Mouse (Mus musculus) adrenal gland, postnatal 36 days (tissue): ENCODE measurements around the gene B3gat2. TPM values are rescaled to one million over a fixed set of nuclear protein-coding genes. Genes with fewer than 3 reads are reported as not detected.

Experiments used
- DNase-seq, 2 experiments: peaks; one replicate each; pipeline ENCODE4 v3.0.0; 2021; ENCODE audit warnings: mixed read lengths in 1 of 2
- long read RNA-seq, 2 experiments: library from polyadenylated mRNA; stranded (forward); transcript quantifications; one replicate each; pipeline ENCODE4 v2.0.0; 2021; ENCODE audit warnings: borderline sequencing depth in 2 of 2
- total RNA-seq, 2 experiments: library from RNA; stranded (reverse); gene quantifications; 2 replicates each; pipeline ENCODE4 v1.2.3; 2021

B3gat2 gene
- total RNA-seq, result not detected
- long read RNA-seq, experiment 1, result 0 reads
- long read RNA-seq, experiment 2, result 0 reads

- peak; percentile 7 to 8 for DNase-seq
Measured at GRCm38 (mm10) chr1:23761502-23762135, at the start of gene B3gat2. Gene B3gat2 (plus strand): TSS chr1:23761753.

GRCm38 (mm10) chr1:23720326-23720725, 41.2 kb upstream of the B3gat2 start:
- DNase-seq, result no peak

- no peak for DNase-seq
Measured at GRCm38 (mm10) chr1:23721036-23721435, 40.5 kb upstream of the B3gat2 start.

GRCm38 (mm10) chr1:23722469-23723372, 38.8 kb upstream of the B3gat2 start:
- no peak for DNase-seq

- no peak for DNase-seq
Measured at GRCm38 (mm10) chr1:23731324-23731723, 30.2 kb upstream of the B3gat2 start.

- DNase-seq, result no peak
Measured at GRCm38 (mm10) chr1:23750864-23751532, 10.6 kb upstream of the B3gat2 start.

- no peak for DNase-seq
Measured at GRCm38 (mm10) chr1:23753091-23753490, 8.5 kb upstream of the B3gat2 start.

- DNase-seq, result no peak
Measured at GRCm38 (mm10) chr1:23753591-23753990, 8.0 kb upstream of the B3gat2 start.

- no peak for DNase-seq
Measured at GRCm38 (mm10) chr1:23754340-23754739, 7.2 kb upstream of the B3gat2 start.

GRCm38 (mm10) chr1:23754967-23755366, 6.6 kb upstream of the B3gat2 start:
- DNase-seq, result no peak

GRCm38 (mm10) chr1:23762136-23762687, 659 bp downstream of the B3gat2 start:
- peak; percentile 13 to 25 for DNase-seq

- peak; percentile 92 for DNase-seq
Measured at GRCm38 (mm10) chr1:23762782-23763630, 1.5 kb downstream of the B3gat2 start.

- DNase-seq, result no peak
Measured at GRCm38 (mm10) chr1:23763726-23764125, 2.2 kb downstream of the B3gat2 start.

- DNase-seq, result no peak
Measured at GRCm38 (mm10) chr1:23764710-23765109, 3.2 kb downstream of the B3gat2 start.

- no peak for DNase-seq
Measured at GRCm38 (mm10) chr1:23773039-23773438, 11.5 kb downstream of the B3gat2 start.

GRCm38 (mm10) chr1:23792737-23793533, 31.4 kb downstream of the B3gat2 start:
- DNase-seq, result peak; percentile 79 to 82

GRCm38 (mm10) chr1:23798306-23798705, 36.8 kb downstream of the B3gat2 start:
- DNase-seq, result no peak

GRCm38 (mm10) chr1:23821615-23822014, 60.1 kb downstream of the B3gat2 start:
- DNase-seq, result no peak

- DNase-seq, result peak; percentile 32 to 55
Measured at GRCm38 (mm10) chr1:23826887-23827758, 65.6 kb downstream of the B3gat2 start.

- DNase-seq, result no peak
Measured at GRCm38 (mm10) chr1:23834246-23834645, 72.7 kb downstream of the B3gat2 start.
